ENCODE assay signal across 8 mouse cellular contexts in the genomic region with DNA sequence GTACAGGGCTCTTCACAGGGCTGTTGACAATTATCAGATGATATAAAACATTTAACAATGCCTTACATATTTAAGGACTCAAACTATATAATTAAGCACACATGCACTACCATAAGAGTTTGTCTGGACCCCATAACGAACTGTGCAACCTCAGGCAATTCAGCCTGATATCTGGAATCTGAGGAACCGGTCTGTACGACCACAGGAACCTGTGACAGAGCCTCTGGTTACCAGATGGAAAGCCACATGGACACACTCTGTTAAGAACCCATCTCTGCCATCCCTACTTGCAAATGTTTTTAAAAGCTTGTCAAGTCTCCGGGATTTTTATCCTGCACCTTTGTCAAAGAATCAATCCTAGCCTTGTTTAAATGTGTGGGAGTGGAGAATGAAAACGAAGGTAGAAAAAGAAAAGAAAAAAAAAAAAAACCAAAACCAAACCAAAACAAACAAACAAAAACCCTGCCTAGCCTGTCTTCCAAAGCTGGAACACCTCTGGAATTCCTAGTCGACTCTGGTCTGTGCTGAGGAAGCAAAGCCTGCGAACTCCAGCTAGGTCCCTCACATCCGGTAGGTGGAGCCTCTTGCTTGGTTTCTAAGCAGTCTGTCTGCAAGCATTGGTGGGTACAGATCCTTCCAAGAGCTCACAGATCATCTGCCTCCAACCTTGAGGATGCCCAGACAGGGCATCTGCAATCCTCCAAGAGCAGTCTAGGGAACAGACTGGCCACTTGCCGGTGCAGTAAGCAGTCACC. TPM values are rescaled to one million over a fixed set of nuclear protein-coding genes. Genes with fewer than 3 reads are reported as not detected.
DNase-seq lines count a peak whose midpoint lies in the region; ATAC-seq lines count a peak whose summit lies in the region.

No protein-coding gene starts in this region.

- no peak overlapping the region for H3K27ac ChIP-seq in midbrain, embryonic 16.5 days (ENCODE audit: low read length)

- H3K9me3 ChIP-seq in megakaryocyte, embryonic 14.5 days: no peaks in the 10 kb centered on the region
- no peaks in the 10 kb centered on the region for H3K9me3 ChIP-seq in midbrain, embryonic 16.5 days (replicated peaks; ENCODE audit: control insufficient read depth, low read length, poor library complexity, severe bottlenecking)

- no peak overlapping the region for H3K9ac ChIP-seq in midbrain, embryonic 16.5 days (ENCODE audit: low read depth, low read length)

- peak overlapping the region; percentile 96 for H3K4me3 ChIP-seq in megakaryocyte, embryonic 14.5 days (replicated peaks)
- no peak overlapping the region for H3K4me3 ChIP-seq in midbrain, embryonic 16.5 days (ENCODE audit: low read depth, low read length)

- 36% methylated on average over 9 of the region's 9 CpGs for WGBS in midbrain, embryonic 16.5 days

- DNase-seq in cerebellum, adult 8-10 months: peak; percentile 63
- peak; percentile 53 to 84 for DNase-seq in frontal cortex, postnatal 36 days (ENCODE audit: low spot score in 2 of 2)
- peak; percentile 79 for DNase-seq in kidney, adult 11 months
- DNase-seq in left cerebral cortex, postnatal 36 days (ENCODE audit: low spot score in 2 of 2): peak; percentile 60 to 72
- peak; percentile 71 for DNase-seq in testis, postnatal 10 days (ENCODE audit: low spot score)

- intact Hi-C loops in left cerebral cortex, postnatal 36 days (cut with DNase I): loop anchor here (1.0 to 5.0 kb wide), 5 partner anchors 43 to 252 kb away; a partner anchor contains a TSS

- ATAC-seq in megakaryocyte, adult 5-6 weeks (ENCODE audit: poor library complexity, severe bottlenecking): no peak
- peak; percentile 56; the same call in 1 of the 2 replicates for ATAC-seq in midbrain, embryonic 16.5 days

- H3K4me1 ChIP-seq in megakaryocyte, embryonic 14.5 days: peaks cover 73% of the 10 kb centered on the region
- H3K4me1 ChIP-seq in midbrain, embryonic 16.5 days (ENCODE audit: control insufficient read depth, insufficient read depth, low read length): peaks cover 55% of the 10 kb centered on the region

- H3K27me3 ChIP-seq in megakaryocyte, embryonic 14.5 days (replicated peaks): peaks cover 36% of the 10 kb centered on the region
- peaks cover 17% of the 10 kb centered on the region for H3K27me3 ChIP-seq in midbrain, embryonic 16.5 days (ENCODE audit: control insufficient read depth, insufficient read depth, low read depth, low read length)

- H3K4me2 ChIP-seq in midbrain, embryonic 16.5 days (ENCODE audit: low read length): no peak overlapping the region

- H3K36me3 ChIP-seq in megakaryocyte, embryonic 14.5 days (replicated peaks; ENCODE audit: low read length): peaks cover 21% of the 10 kb centered on the region
- H3K36me3 ChIP-seq in midbrain, embryonic 16.5 days (ENCODE audit: control insufficient read depth, insufficient read depth, low read length): no peaks in the 10 kb centered on the region

RNA-seq across cellular contexts. Expression of a gene that starts 4.5 kb away (rescaled TPM):
- 27.0 and 240 TPM in 2 replicates for polyA plus RNA-seq in megakaryocyte, embryonic 14.5 days (2012; ENCODE audit: insufficient read depth, low replicate concordance)
- total RNA-seq in megakaryocyte, adult 5-6 weeks (2015): 27.3 and 27.9 TPM in 2 replicates
- 34.1 and 39.8 TPM in 2 replicates for total RNA-seq in megakaryocyte, adult 5-6 weeks (2017)
- 100 to 1,000 TPM; 230 to 232 TPM for total RNA-seq in left cerebral cortex, postnatal 36 days (2021)
- 156 and 159 TPM in 2 replicates for polyA plus RNA-seq in midbrain, embryonic 16.5 days (2015; fragmentation: Nextera tagmentation; extraction: Ambion mirVana)

Comparison
In these comparisons a context has a peak if more than half of its experiments do, and no peak if none do; other contexts are left out.
1. RNA of a gene that starts 4.5 kb away (total RNA-seq): 230 to 232 TPM in left cerebral cortex, postnatal 36 days; 27.3 to 39.8 TPM in megakaryocyte, adult 5-6 weeks; every median in the first group is over 4 times any median in the second.
2. Peak in every context shown above with its lines, with median percentiles within 50 percentile points of each other: DNase-seq.